Mouse (Mus musculus) limb, embryonic 14.5 days (tissue): ENCODE measurements around the gene Rrp1b. TPM values are rescaled to one million over a fixed set of nuclear protein-coding genes. Genes with fewer than 3 reads are reported as not detected.
A peak's percentile ranks its signal among the peaks of the same experiment; 100 is the strongest.
"Not testable (repeated sequence)": the region's sequence is repeated elsewhere in the genome, so short reads cannot be mapped to it uniquely, and the experiment has no call there.

Experiments used
- ATAC-seq: fragments of 200-750 bp; cut with Nextera tagmentation; 2 replicates; pipeline ENCODE4 v1.8.0; 2017; ENCODE audit warnings: low read depth, moderate number of reproducible peaks, moderate TSS enrichment; ENCODE audit not compliant: low FRiP score
- DNase-seq: peaks from one replicate; pipeline ENCODE4 v3.0.0-alpha.2; 2015; ENCODE audit warnings: low spot score
- H3K27ac ChIP-seq: fragments of 300-500 bp; sonication (generic); replicated peaks from 2 replicates; pipeline ENCODE4 v1.5.1; 2014; ENCODE audit warnings: low read depth, mild to moderate bottlenecking, low read length, moderate library complexity, mixed read lengths
- H3K27me3 ChIP-seq: fragments of 300-500 bp; sonication (generic); 2 replicates; pipeline ENCODE4 v1.6.1; 2014; ENCODE audit warnings: low read length, mixed read lengths; ENCODE audit not compliant: control insufficient read depth, insufficient read depth
- H3K36me3 ChIP-seq: fragments of 300-500 bp; sonication (generic); 2 replicates; pipeline ENCODE4 v1.6.1; 2014; ENCODE audit warnings: mild to moderate bottlenecking, low read length, moderate library complexity, mixed read lengths; ENCODE audit not compliant: control insufficient read depth, insufficient read depth
- H3K4me1 ChIP-seq: fragments of 300-500 bp; sonication (generic); 2 replicates; pipeline ENCODE4 v1.6.1; 2014; ENCODE audit warnings: antibody characterized with exemption, low read length, mixed read lengths; ENCODE audit not compliant: control insufficient read depth, insufficient read depth
- H3K4me2 ChIP-seq: fragments of 300-500 bp; sonication (generic); replicated peaks from 2 replicates; pipeline ENCODE4 v1.6.1; 2014; ENCODE audit warnings: low read depth, mild to moderate bottlenecking, low read length, moderate library complexity; ENCODE audit not compliant: severe bottlenecking
- H3K4me3 ChIP-seq: fragments of 300-500 bp; sonication (generic); replicated peaks from 2 replicates; pipeline ENCODE4 v1.5.1; 2014; ENCODE audit warnings: low read length
- H3K9ac ChIP-seq: fragments of 300-500 bp; sonication (generic); 2 replicates; pipeline ENCODE4 v1.6.1; 2014; ENCODE audit warnings: mild to moderate bottlenecking, low read depth, low read length, moderate library complexity; ENCODE audit not compliant: severe bottlenecking
- H3K9me3 ChIP-seq: fragments of 300-500 bp; sonication (generic); 2 replicates; pipeline ENCODE4 v1.6.1; 2016; ENCODE audit warnings: low read length; ENCODE audit not compliant: control insufficient read depth
- POLR2A ChIP-seq: fragments of 200-500 bp; IDR thresholded peaks from 2 replicates; pipeline ENCODE4 v1.8.0; 2012; ENCODE audit warnings: inconsistent platforms, mild to moderate bottlenecking, moderate library complexity, borderline replicate concordance; ENCODE audit not compliant: insufficient read depth, insufficient read length; ENCODE audit errors: extremely low read depth
- WGBS: fragments of 180-500 bp; shearing (Covaris S2); extraction: QIAGEN DNeasy Blood & Tissue Kit; methylation state at CpG from one replicate; pipeline ENCODE4 v1.1.7; 2014; 5-methylcytosine and 5-hydroxymethylcytosine counted together
- polyA plus RNA-seq, 2 experiments: library from polyadenylated mRNA; depleted of rRNA in 1 of 2; stranded (reverse) in 1 of 2; unstranded in 1 of 2; fragments of >200 nt; fragmentation: Nextera tagmentation in 1 of 2; extraction: Ambion mirVana in 1 of 2; gene quantifications; 2 replicates each; pipeline versions ENCODE4 v1.2.1 to v1.2.3; 2012 to 2014

Gene Rrp1b
- polyA plus RNA-seq, 2 experiments, result 36.2 to 57.4 TPM

DNA sequence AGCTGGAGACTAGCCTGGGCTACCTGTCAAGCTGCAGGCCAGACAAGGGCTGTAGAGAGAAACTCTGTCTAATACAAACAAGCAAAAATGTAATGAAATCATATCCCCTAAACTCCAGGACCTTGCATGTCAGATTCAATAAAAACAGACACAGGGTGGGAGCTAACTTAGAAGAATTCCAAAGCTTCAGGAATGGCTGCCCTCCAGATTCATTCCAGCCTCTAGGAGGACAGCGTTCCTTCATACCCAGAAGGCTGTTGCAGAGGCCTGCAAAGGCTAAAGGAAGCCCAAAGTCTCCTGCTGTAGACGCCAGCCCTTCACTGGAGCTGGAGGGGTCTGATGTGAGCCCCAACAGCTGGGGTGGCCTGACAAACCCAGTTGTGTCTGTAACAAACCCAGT, 70.5 kb downstream of the Rrp1b start:
- Histone ChIP-seq H3K9me3 (no peaks in the 10 kb centered on the region), H3K4me1 (no peaks in the 10 kb centered on the region; the same call in 1 of the 2 replicates), H3K27me3 (no peaks in the 10 kb centered on the region), H3K27ac (no peak overlapping the region), H3K4me3 (no peak overlapping the region), H3K9ac (no peak overlapping the region), H3K4me2 (no peak overlapping the region), H3K36me3 (no peaks in the 10 kb centered on the region)
- WGBS, result 66% methylated on average over 2 of the region's 2 CpGs
- ATAC-seq (no peak), DNase-seq (no peak)
- no peak for TF ChIP-seq POLR2A

DNA sequence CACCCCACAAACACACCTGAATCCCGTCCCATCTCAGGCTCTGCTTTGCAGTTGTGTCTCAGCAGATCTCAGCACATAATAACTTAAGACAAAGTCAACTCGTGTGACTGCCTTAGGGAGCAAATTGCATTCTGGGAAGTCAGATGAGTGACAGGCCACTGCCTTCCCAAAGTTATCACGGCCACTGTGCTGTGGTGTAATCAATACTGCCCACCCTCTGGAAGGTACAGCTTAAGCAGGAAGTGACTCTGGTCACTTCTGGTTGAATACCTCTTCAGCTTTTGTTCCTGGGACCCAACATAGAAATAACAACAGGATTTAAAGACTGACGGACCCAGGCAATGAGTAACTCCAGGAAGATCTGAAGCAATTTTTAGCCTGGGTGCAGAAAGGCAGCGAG, 72.0 kb downstream of the Rrp1b start:
- no peaks in the 10 kb centered on the region for H3K9me3 ChIP-seq

GRCm38 (mm10) chr17:32108320-32109011, 72.6 kb downstream of the Rrp1b start:
- peak; percentile 42; the same call in 1 of the 2 replicates for ATAC-seq
- H3K9ac ChIP-seq, H3K27ac ChIP-seq, H3K9me3 ChIP-seq, H3K4me2 ChIP-seq, H3K27me3 ChIP-seq, H3K36me3 ChIP-seq, H3K4me1 ChIP-seq, DNase-seq, H3K4me3 ChIP-seq: not testable (repeated sequence)
- WGBS, result 65% methylated on average over 5 of the region's 5 CpGs

More for the DNA sequence above, 72.0 kb downstream of the Rrp1b start:
- 61% methylated on average over 5 of the region's 5 CpGs for WGBS
- no peak overlapping the region for H3K4me2 ChIP-seq
- H3K9ac ChIP-seq, result no peak overlapping the region
- H3K27ac ChIP-seq, result no peak overlapping the region
- no peak for ATAC-seq
- no peak for TF ChIP-seq POLR2A
- no peaks in the 10 kb centered on the region for H3K36me3 ChIP-seq
- no peaks in the 10 kb centered on the region for H3K27me3 ChIP-seq
- no peak for DNase-seq
- H3K4me3 ChIP-seq, result no peak overlapping the region
- no peaks in the 10 kb centered on the region; the same call in 1 of the 2 replicates for H3K4me1 ChIP-seq

DNA sequence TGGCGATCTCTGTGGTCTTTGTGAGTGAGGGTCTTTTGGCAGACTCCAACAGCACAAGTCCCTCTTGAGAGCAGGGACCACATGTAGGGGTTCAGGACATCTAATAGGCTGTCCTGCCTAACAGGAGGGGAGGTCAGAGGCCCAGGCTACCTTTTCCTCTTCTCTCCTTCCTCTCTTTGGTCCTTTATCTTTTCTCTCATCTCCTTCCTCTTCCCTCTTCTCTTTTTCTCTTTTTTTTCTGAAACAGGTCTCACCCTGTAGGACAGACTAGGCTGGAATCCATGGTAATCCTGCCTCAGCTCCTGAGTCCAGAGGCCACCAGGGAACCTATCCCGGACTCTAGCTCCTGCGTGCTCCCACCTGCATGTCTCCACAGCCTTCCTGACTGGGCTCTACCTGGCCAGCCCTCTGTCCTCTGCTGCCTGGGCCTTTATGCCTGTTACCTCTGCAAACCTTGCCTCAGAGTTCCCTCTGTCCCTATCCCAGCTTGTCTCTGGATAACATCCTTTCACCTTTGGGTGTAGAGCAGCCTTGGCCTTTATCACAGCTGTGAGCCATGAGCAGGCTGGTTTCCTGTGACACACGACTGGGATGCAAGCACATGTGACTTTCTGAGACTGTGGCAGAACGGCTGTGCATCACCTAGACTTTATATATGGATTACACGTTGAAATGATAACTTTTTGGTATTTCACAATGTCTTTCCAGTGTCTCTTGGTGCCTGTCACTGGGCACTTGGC, 73.5 kb downstream of the Rrp1b start:
- Histone ChIP-seq H3K36me3 (no peaks in the 10 kb centered on the region), H3K4me3 (no peak overlapping the region), H3K4me2 (no peak overlapping the region), H3K4me1 (peaks cover 5% of the 10 kb centered on the region), H3K9me3 (no peaks in the 10 kb centered on the region), H3K27ac (no peak overlapping the region), H3K9ac (no peak overlapping the region), H3K27me3 (no peaks in the 10 kb centered on the region)
- TF ChIP-seq POLR2A, result no peak
- DNase-seq (no peak), ATAC-seq (no peak)
- 61% methylated on average over 6 of the region's 6 CpGs for WGBS

DNA sequence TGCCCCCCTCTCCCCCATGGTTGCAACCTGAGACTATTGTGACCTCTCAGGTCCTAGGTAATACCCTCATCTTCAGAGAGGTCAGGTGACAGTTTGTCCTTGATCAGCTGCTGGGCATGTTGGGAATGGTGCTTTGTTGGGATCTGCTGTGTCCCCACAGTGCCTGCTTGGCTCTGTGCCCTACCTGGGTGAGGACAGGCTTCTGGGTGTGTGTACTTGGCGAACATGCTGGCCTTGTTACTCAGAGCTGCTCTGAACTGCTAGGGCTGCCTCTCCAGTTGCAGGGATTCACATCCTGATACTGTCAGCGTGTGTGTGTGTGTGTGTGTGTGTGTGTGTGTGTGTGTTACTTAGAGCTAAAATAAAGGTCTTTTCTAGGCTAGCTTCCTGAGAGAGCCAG, 74.5 kb downstream of the Rrp1b start:
- no peaks in the 10 kb centered on the region for H3K9me3 ChIP-seq
- no peak overlapping the region for H3K9ac ChIP-seq
- no peak for TF ChIP-seq POLR2A
- H3K36me3 ChIP-seq, result no peaks in the 10 kb centered on the region
- no peaks in the 10 kb centered on the region for H3K27me3 ChIP-seq
- peaks cover 5% of the 10 kb centered on the region for H3K4me1 ChIP-seq
- no peak overlapping the region for H3K4me2 ChIP-seq
- no peak for ATAC-seq
- DNase-seq, result no peak
- no peak overlapping the region for H3K27ac ChIP-seq
- no peak overlapping the region for H3K4me3 ChIP-seq
- WGBS, result 50% methylated on average over 2 of the region's 2 CpGs
